Mouse (Mus musculus): ENCODE measurements around the gene Ahcyl2.

The Ahcyl2 gene

DNA sequence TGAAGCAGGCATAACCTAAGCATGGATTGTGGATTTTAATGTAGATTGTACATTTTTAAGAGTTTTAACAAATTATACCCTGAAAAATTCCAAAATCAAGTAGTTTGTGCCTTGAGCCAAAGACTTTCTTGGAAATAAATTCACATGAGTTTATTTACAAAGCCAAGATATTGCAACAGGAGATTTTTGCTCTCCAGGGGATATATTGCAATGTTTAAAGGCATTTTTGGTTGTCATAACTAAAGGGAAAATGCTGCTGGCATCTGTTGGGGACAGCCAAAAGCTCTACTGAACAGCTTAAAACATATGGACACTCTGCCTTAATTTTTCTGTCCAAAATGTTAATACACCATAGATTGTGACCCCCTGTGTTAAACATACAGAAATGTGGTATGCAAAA, 146.3 kb downstream of the Ahcyl2 start:
- no peak for DNase-seq (ENCODE audit: low spot score)

DNA sequence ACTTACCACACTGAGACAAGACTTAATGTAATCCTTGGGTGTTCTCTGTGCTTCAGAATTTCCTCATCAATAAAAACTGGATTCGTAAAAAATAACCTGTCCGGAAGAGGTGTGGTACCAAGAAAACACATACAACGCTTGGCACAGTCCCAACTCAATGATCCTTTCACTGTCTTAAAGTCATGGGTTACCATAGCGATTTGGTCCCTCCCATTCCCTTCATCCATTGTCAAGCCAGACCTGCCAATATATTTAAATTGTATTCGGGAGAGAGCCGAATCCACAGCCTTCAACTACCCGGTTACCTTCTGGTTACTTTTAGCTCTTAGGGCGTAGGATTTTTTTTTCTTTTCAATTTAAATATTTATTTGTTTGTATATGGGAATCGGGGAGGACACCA, 148.0 kb downstream of the Ahcyl2 start:
- peak; percentile 18 for DNase-seq (ENCODE audit: low spot score)

DNA sequence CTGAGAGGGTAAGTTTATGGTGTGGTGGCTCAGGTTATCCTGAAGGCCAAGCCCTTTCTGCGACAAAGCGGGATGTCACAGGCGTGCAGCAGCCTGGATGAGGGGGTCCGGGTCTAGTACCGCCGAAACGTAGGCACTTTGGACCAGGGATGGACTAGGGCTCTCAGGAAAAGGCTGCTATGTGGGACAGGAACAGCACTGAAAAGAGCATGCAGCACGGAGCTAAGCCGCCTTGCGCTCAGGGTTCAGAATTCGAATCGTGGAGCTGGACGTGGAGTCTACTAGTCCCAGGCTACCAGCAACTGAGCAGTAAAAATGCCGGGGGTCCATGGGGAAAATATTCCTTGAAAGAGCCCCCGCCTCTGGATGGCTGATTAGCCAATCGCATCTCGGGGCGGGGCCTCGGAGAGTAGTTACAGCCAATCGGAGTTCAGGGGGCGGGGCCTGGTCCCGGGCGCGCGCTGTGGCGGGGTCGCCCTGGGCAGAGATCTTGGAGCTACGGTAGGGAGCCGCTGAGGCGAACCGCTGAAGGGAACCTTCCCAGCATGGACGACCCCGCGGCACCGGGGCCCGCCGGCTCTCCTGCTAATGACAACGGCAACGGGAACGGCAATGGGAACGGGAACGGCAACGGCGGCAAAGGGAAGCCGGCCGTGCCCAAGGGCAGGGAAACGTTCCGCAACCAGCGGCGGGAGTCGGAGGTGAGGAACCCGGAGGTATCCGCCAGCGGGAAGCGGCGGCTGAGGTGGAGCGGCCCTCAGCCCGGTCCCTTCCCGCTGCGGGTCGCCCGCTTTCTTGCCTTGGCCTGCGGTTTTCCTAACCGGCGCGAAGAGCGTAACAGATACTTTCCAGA, 148.9 kb downstream of the Ahcyl2 start, which contains the start of gene Strip2:
Gene Strip2 (plus strand): TSS at position 483 of the 853 bp plus-strand sequence.
- DNase-seq (ENCODE audit: low spot score) = peak; percentile 96

DNA sequence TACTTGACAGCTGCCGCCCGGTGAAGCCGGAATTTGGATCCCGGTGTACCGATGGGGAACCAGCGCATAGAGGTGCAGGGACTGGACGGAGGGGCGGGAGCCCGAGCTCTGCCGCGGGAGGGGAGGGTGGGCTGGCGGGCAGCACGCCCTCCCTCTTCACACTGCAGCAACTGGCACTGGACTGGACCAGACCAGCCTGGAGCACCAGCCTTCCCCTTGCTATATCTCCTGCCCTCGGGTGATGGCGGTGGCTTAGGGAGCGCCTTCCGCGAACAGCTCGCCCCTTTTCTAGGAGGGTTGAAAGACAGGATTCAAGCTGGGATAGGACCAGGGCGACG, 149.5 kb downstream of the Ahcyl2 start:
- peak; percentile 58 for DNase-seq (ENCODE audit: low spot score)

DNA sequence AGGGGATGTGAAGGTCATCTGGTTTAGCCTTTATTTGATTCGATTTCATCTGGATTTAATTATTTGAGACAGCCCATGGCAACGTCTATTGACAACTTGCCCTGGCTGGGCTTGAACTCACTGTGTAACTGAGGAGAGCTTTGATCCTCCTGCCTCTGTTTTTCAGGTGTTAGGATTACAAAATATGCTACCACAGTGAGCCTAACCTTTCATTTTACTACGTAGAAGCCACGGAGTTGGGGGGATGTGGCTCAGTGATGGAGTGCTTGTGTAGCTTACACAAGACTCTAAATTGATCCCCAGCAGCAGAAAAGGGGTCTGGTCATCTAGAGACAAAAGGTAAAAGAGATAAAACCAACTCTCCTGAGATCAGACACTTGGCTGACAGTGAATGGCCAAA, 150.1 kb downstream of the Ahcyl2 start:
- DNase-seq (ENCODE audit: low spot score) = no peak

DNA sequence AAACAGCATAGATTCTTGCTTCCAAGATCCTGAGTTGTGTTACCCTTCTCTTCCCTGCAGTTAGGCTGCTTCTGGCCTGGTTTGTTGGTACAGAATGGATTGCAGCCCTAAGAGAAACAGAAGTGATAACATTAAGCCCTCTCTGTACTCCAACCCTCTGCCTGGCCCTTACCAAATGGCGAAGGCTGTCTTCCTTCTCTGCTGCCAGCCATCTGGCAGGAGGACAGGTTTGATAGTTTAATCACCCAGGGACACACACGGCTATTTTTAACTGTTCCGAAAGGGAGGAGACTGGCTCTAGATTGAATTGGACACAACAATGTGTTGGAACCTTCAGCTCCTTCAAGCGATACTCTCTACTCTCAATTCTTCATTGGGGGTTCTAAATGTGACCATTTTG, 155.7 kb downstream of the Ahcyl2 start:
- no peak for DNase-seq (ENCODE audit: low spot score)

DNA sequence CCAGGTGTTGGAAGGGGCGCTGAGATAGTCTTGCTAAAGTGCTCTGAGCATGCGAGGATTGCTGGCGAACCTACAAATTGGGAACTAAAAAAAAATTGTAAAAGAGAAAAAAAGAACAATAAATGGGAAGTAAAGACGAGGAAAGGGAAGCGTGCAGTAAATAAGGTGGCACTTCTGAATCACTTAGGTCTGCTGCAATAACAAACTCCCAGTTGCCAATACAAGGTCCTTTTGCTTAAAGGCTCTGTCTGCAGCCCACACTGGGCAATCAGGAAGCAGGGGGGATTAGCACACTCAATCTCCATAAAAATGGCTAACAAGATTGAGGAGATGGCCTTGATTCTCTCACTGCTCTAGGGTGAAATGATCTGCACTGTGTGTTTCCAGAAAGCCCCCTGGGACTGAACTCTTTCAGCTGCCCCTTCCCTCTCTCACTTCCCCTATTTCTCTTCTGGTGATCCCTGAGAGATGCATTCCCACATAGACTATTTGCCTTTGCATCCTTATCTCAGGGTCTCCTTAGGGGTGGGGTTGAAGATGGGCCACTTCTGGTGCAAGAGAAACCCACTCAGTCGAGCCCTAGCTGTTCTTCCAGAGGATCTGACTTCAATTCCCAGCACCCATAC, 157.9 kb downstream of the Ahcyl2 start:
- DNase-seq (ENCODE audit: low spot score) = no peak

DNA sequence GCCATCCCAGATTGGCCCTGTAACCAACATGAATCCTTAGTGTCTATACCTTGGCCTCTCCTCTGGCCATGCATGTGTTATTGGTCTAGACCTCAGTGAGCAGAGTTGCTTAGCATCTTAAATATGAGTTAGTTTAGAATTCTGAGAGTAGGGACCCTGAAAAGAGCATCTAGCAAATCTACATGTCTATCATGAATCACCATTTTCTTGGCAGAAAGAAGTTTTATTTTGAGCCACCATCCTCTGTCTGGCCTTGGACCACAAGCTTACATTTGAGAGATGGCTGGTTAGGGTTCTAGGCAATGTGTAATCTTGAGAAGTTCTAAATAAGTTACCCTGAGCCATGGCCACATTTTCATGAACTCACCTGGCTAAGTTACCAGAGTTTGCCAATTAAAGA, 162.3 kb downstream of the Ahcyl2 start:
- DNase-seq (ENCODE audit: low spot score) = no peak

DNA sequence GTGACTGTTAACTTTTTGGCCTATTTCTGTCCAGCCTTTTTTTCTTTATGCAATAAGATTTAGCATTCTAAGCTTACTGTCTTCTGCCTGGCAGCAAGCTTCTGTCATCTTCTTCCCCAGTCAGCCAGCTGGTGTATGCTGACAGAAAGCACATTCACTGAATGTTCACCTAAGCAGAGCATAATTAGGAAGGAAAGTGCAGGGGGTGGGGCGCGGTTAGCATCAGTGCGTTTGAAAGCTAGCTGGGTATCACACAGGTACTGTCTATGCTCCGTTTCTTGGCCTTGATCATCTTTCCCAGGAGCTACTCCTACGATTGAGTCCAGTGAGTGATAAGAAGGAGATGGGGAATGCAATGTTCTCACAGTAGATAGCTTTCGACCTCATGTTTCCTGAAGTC, 162.9 kb downstream of the Ahcyl2 start:
- DNase-seq (ENCODE audit: low spot score) = no peak

DNA sequence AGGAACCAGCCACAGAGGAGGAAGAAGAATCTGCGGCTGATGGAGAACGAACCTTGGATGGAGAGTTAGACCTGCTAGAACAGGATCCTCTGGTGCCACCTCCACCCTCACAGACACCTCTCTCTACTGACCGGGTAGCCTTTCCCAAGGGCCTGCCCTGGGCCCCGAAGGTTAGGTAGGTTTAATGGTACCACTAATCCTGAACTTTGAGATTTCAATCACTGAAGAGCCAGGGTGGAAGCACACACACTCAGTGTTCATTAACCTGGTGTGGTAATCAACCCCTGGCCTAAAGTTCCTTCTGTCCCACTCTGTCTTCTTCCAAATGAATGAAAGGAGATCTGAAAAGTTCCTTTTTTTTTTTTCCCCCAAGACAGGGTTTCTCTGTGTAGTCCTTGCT, 163.4 kb downstream of the Ahcyl2 start:
- no peak for DNase-seq (ENCODE audit: low spot score)

DNA sequence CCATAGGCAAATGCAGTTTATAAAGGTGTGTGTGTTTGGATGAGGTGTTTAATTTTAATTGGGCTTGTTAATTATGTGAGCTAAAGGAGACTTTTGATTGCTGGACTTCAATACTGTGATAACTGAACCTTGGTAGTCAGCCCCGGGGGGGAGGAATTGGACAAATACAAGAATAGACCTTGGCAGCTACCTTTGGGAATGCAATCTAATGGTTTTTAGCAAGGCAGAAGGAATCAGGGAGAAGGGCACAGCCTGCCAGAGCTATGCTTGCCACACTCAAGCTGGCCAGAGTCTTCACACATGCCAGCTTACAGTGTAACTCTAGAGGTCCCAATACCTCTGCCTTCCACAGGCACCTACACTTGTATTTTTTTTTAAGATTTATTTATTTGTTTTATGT, 167.9 kb downstream of the Ahcyl2 start:
- no peak for DNase-seq (ENCODE audit: low spot score)

DNA sequence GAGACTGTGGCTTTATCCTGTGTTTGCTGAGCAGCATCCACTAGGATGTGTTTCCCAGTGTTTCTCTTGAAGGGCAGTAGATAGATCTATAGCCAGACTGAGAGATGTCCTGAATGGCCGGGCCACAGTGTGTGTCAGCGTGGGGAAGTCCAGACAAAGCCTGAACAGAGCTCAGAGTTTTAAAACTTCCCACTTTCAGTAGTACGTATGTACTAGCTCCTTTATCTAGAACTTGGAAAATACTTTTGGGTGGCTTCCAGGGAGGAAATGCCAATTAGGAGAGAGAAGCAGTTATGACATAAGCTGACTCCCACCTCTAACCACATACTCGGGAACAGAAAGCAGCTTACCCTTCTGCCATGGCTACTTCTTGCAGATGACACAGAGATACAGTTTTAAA, 172.6 kb downstream of the Ahcyl2 start:
- DNase-seq (ENCODE audit: low spot score) = no peak

DNA sequence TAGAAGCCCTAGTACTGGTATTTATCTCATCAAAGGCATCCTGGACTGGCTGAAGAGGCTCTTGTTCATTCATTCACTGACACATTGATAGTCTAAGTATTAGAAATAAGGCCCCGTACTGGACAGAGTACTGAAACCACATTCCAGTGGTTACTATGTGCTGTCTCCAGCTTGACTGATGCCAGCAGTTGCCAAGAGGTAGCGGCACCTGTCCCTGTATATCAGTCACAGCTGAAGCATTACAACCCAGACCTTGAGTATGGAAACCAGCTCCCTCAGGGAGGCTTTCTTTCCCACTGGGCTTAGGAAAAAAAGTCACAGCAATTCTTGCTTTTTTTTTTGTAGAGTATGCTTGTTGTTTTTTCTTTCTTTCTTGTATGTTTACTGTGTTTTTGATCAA, 173.2 kb downstream of the Ahcyl2 start:
- no peak for DNase-seq (ENCODE audit: low spot score)

DNA sequence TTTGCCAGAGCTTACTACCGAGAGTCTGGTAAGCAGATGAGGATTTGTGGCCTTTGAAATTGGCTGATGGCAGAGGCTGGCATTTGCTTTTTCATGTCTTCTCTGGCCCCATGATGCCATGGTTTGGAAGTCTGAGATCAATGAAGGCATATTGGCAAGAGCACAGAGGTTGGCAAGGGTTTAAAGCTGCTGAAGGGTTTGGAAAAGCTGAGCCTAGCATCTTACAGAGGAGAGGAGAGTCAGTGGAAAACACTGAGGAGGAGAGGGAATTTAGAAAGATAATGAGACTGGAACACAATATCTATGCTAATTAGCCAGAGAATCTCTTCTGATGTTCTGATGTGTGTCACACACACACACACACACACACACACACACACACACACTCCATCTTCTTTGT, 176.7 kb downstream of the Ahcyl2 start:
- DNase-seq (ENCODE audit: low spot score) = no peak

DNA sequence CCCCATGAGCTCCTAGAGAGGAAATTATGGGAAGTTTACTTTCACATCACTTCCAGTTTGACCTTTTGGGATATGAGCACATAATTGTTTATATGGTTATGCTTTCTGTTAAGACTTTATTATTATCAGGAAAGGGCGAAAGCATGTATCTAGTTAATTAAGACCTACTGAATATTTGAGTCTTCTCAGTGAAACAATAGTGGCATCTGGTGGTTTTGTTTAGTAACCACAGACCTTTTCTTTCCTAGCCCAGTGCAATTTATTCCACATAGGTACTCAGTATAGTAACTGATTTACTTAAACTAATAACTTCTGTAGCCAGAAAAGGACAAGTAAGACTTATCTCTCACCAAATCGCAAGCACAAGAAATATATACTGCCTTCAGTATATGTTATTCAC, 178.8 kb downstream of the Ahcyl2 start:
- DNase-seq (ENCODE audit: low spot score) = no peak

DNA sequence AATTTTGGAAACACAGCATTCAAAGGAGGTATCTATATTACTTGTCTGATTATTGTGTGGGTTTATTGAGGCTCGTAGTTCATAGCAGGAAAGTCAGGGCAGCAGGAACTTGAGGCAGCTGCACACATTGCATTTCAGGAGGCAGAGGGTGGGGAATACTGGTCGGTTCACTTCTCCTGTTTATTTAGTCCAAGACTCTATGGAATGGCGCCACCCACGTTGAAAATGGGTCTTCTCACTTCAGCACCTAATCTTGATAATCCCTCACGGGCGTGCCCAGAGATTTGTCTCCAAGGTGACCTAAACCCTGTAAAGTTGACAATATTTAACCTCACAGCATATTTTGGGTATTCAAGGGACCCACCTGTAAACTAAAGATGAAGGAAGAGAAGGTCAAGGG, 180.0 kb downstream of the Ahcyl2 start:
- no peak for DNase-seq (ENCODE audit: low spot score)

DNA sequence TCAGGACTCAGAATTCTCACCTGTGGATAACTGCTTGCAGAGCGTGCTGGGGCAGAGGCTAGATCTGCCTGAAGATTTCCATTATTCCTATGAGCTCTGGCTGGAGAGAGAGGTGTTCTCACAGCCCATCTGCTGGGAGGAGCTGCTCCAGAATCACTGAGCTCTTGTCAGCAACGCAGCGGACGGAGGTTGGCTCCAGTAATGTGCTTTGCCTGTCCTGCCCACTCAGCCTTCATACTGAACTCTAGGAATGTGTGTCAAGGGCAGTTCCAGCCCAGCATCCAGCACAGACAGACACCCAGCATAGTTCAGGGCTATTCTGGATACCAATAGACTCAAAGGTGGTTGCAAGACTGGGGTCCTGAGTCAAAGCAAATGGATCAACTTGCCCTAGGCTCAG, 188.9 kb downstream of the Ahcyl2 start:
- DNase-seq (ENCODE audit: low spot score) = no peak

DNA sequence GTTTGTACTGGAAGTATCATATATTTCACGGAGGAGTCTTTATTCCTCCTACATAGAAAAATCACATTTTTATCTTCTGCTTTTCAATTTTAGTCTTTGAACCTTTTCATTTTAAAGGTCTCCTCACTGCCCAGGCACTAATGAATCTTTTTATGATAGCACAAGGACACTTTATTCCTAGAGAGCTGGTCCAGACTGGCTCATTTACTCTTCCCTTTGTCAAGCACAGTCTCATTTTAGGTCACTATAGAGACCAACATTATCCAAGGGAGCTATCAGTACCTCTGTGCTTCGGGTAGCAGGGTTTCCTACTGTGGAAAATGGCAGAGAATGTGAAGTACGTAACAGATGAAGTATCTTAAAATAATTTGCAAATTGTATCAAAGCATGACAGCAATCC, 190.9 kb downstream of the Ahcyl2 start:
- no peak for DNase-seq (ENCODE audit: low spot score)

DNA sequence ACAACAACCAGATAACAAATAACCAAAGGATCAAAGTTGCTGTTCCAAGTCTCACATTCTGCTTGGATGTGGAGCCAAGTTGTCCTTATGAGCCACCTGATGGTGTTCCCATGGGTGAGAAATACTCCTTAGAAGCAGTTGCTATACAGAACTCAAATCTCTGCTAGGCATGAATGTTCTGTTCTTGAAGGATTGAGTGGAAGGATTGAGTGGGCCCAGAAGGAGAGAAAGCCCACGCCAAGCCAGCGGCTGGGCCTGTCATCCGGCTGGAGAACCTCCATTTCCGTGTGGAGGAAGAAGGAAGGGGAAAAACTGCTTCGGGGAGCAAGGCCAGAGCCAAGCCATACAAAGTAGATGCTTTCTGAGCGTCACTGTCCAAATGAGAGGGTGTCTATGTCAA, 193.3 kb downstream of the Ahcyl2 start:
- no peak for DNase-seq (ENCODE audit: low spot score)
